Mouse (Mus musculus) E14TG2a.4 (cell line): ENCODE measurements around the gene Wnt5b.

Source experiments
- CTCF ChIP-seq: conservative IDR thresholded peaks from 2 replicates; pipeline ENCODE4 v1.5.1; 2014; ENCODE audit warnings: low read length
- NANOG ChIP-seq: IDR thresholded peaks from 2 replicates; pipeline ENCODE4 v1.6.1; 2014; ENCODE audit warnings: borderline replicate concordance, low read length, mixed read lengths

- TF ChIP-seq NANOG, result no peak
- no peak for TF ChIP-seq CTCF
Measured at GRCm38 (mm10) chr6:119568339-119568738, 24.2 kb upstream of the Wnt5b start.
